In the genomic region with DNA sequence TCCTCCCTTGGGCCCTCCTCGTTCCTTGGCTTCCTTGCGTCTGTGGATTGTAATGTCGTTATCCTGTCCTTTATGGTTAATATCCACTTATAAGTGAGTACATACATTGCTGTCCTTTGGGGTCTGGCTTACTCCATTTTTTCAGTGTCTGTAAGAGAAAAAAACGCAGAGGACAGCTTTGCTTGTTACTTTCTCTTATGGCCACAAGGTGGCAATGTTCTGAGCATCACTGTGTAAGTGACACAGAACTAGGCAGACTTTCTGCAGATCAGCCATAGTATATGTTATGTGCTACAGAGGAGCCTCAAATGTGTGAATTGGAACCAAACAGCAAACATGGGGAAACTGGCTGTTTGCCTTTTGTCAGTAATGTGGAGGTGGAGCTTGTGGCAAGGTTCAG, we compare ENCODE assay signal across 8 mouse cellular contexts. TPM values are rescaled to one million over a fixed set of nuclear protein-coding genes. Genes with fewer than 3 reads are reported as not detected.
DNase-seq lines count a peak whose midpoint lies in the region; ATAC-seq and TF ChIP-seq lines count a peak whose summit lies in the region.

No protein-coding gene starts in this region.

- H3K27me3 ChIP-seq in E14TG2a.4 (ENCODE audit: insufficient read depth, low read length) = peaks cover 2% of the 10 kb centered on the region; the same call in 1 of the 2 replicates
- peaks cover 61% of the 10 kb centered on the region for H3K27me3 ChIP-seq in forebrain, embryonic 12.5 days

- WGBS in forebrain, embryonic 12.5 days = 28% methylated on average over 4 of the region's 4 CpGs

- H3K9me3 ChIP-seq in E14TG2a.4 (ENCODE audit: low read length) = peaks cover 16% of the 10 kb centered on the region
- H3K9me3 ChIP-seq in forebrain, embryonic 12.5 days = no peaks in the 10 kb centered on the region

- H3K4me2 ChIP-seq in forebrain, embryonic 12.5 days = no peak overlapping the region

- peak; percentile 68; the same call in 1 of the 2 replicates for ATAC-seq in forebrain, embryonic 12.5 days (ENCODE audit: low FRiP score)

- no peak overlapping the region for H3K27ac ChIP-seq in forebrain, embryonic 12.5 days

- no peak overlapping the region for H3K4me3 ChIP-seq in E14TG2a.4 (replicated peaks; ENCODE audit: low read length)
- H3K4me3 ChIP-seq in forebrain, embryonic 12.5 days (replicated peaks) = no peak overlapping the region

- peak; percentile 19 to 26 for DNase-seq in heart, adult 18-20 months
- DNase-seq in heart, postnatal 4 days = no peak
- DNase-seq in lung, postnatal 36 days = peak; percentile 42
- DNase-seq in MN1 (ENCODE audit: low spot score) = no peak
- DNase-seq in right cerebral cortex, postnatal 14 days = no peak
- DNase-seq in heart, adult 9 months (ENCODE audit: low spot score in 2 of 2) = no peak

- no peak overlapping the region for H3K9ac ChIP-seq in forebrain, embryonic 12.5 days

- H3K4me1 ChIP-seq in E14TG2a.4 (replicated peaks; ENCODE audit: low read depth, low read length) = peaks cover 14% of the 10 kb centered on the region; the same call in 1 of the 2 replicates
- peaks cover 7% of the 10 kb centered on the region for H3K4me1 ChIP-seq in forebrain, embryonic 12.5 days

- peak; percentile 78 for TF ChIP-seq CTCF in E14TG2a.4 (conservative IDR thresholded peaks at IDR 0.05; ENCODE audit: low read length)

- no peaks in the 10 kb centered on the region for H3K36me3 ChIP-seq in E14TG2a.4 (ENCODE audit: insufficient read depth, low read length)
- no peaks in the 10 kb centered on the region for H3K36me3 ChIP-seq in forebrain, embryonic 12.5 days (replicated peaks)

RNA-seq across cellular contexts. Expression of a gene that starts 17.6 kb away (rescaled TPM):
- total RNA-seq in heart, adult 18-20 months (2021) = under 1 TPM; 0.62 to 0.82 TPM
- 1 to 10 TPM; 1.2 to 1.3 TPM for total RNA-seq in heart, postnatal 4 days (2021)
- polyA plus RNA-seq in forebrain, embryonic 12.5 days (2016; fragmentation: Nextera tagmentation; extraction: Ambion mirVana) = 0.12 and 0.15 TPM in 2 replicates

RNA-seq across cellular contexts. Expression of a gene that starts 54.8 kb away (rescaled TPM):
- 10 to 100 TPM; 26.8 to 29.4 TPM for total RNA-seq in heart, adult 18-20 months (2021)
- 10 to 100 TPM; 34.9 to 37.4 TPM for total RNA-seq in heart, postnatal 4 days (2021)
- 115 and 118 TPM in 2 replicates for polyA plus RNA-seq in forebrain, embryonic 12.5 days (2016; fragmentation: Nextera tagmentation; extraction: Ambion mirVana)

Comparison
In these comparisons a context has a peak if more than half of its experiments do, and no peak if none do; other contexts are left out.
1. DNase-seq: peak in heart, adult 18-20 months (2 of 2) and lung, postnatal 36 days (single experiment); none in heart, postnatal 4 days (single experiment), MN1 (single experiment), right cerebral cortex, postnatal 14 days (single experiment) and heart, adult 9 months (0 of 2).